Mouse (Mus musculus) E14TG2a.4 (cell line): ENCODE data around the gene Cd9.

Experiments used
- CTCF ChIP-seq: conservative IDR thresholded peaks from 2 replicates; pipeline ENCODE4 v1.5.1; 2014; ENCODE audit warnings: low read length
- NANOG ChIP-seq: IDR thresholded peaks from 2 replicates; pipeline ENCODE4 v1.6.1; 2014; ENCODE audit warnings: borderline replicate concordance, low read length, mixed read lengths
- POU5F1 ChIP-seq: IDR thresholded peaks from 2 replicates; pipeline ENCODE4 v1.6.1; 2014; ENCODE audit warnings: low read length, borderline replicate concordance

DNA sequence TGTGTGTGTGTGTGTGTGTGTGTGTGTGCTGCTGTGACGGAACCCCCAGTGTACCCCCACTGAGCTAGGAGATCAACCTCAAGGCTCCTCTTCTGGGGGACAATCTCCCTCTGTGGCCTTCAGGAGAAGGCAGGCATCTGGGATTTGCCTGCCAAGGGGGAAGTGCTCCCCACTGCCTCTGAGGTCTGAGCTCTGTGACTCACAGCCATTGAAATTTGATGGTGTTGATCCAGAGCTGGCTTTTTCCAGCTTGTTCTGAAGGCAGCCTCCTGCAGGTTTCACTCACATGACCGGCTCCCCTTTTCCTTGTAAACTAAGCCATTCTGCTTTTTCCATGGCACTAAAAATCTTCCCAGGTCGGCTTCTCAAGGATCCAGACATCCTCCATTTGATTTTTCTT, 70.4 kb downstream of the Cd9 start:
- no peak for TF ChIP-seq CTCF
- no peak for TF ChIP-seq POU5F1
- no peak; the same call in 1 of the 2 replicates for TF ChIP-seq NANOG
